Mouse (Mus musculus) embryonic fibroblast, embryonic 13.5 days (primary cell): ENCODE data around the gene Cep78.

Source experiments
- CTCF ChIP-seq: IDR thresholded peaks from 2 replicates; pipeline ENCODE4 v1.5.1; 2011; ENCODE audit warnings: mild to moderate bottlenecking, control low read depth, low read length, moderate library complexity, borderline replicate concordance; ENCODE audit not compliant: insufficient read depth
- POLR2A ChIP-seq: IDR thresholded peaks from 2 replicates; pipeline ENCODE4 v1.6.1; 2011; ENCODE audit warnings: low read depth, mild to moderate bottlenecking, control low read depth, low read length, moderate library complexity

DNA sequence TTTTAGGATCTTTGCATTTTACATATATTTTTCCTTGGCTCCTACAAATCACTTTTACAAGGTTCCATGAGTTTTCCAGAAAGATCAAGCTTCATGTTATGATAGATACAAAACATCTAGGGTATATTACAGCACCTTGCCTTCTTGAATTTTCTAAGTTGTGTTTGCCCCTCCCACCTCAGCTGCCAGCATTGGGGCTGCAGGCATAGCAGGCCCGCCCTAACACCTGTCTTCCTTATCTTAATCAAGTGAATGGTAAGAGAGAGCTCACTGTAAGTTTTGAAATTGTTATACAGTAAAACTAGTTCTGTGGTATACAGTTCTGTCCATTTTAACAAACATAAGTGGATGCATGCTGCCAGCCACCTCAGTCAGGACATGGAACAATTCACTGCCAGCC lies 35.9 kb downstream of the Cep78 start:
- TF ChIP-seq POLR2A = no peak
- no peak for TF ChIP-seq CTCF
